Mouse (Mus musculus): ENCODE data around the gene Plekhh2.

DNA sequence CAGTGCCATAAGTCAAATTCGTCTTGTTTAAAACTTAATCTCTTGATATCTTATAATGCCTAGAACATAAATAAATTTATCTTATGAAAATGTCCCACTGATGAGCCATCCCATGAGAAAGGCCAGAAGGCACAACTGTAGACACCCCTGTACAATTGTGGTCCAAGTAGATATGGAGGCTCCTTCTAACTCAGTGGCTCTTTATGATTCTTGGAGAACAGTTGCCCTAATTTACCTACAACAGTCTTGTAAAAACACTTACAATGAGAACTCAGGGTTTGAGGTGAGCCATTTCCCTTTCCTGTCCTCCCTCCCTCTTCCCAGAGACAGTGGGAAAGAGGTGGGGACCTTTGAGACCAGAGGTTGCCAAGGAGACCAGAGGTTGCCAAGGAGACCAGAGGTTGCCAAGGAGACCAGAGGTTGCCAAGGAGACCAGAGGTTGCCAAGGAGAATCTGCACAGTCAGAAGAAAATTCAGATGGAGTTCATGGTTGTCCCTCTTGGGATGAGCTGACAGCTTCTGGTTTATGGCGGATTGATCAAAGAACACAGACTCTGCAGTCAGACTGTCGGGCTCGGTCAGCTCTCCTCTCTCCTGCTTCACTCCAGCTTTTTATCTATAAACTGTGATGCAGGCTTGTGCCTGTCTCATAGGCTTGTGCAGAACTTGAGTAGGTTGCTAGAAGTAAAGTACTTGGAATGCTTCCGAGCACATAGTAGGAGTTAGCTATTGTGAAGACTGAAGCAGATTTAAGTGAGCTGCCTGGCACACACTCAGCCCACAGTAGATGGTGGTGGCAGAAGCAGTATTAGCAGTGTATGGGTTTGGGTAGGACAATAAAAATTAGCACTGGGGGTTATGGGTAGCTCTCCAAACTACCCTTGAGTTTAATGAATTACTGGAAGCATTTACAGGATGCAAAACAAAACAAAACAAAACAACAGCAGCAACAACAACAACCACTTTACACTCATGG is 39.5 kb downstream of the Plekhh2 start:
- no peak for TF ChIP-seq CTCF (IDR thresholded peaks at IDR 0.05; ENCODE audit: low read depth, low read length)
- no peak for TF ChIP-seq POLR2A (IDR thresholded peaks at IDR 0.05; ENCODE audit: extremely low read depth, insufficient read depth, low read length)

Data from liver, adult 2 months (tissue).